Mouse (Mus musculus) heart, embryonic 16.5 days (tissue): ENCODE results near the gene Gm17428. TPM values are rescaled to one million over a fixed set of nuclear protein-coding genes. Genes with fewer than 3 reads are reported as not detected.
A peak's percentile ranks its signal among the peaks of the same experiment; 100 is the strongest.
"Not testable (repeated sequence)": the region's sequence is repeated elsewhere in the genome, so short reads cannot be mapped to it uniquely, and the experiment has no call there.

Source experiments
- ATAC-seq: fragments of 200-750 bp; cut with Nextera tagmentation; replicated peaks from 2 replicates; pipeline ENCODE4 v1.8.0; 2017; ENCODE audit warnings: moderate number of reproducible peaks; ENCODE audit not compliant: insufficient read depth, low FRiP score; ENCODE audit errors: extremely low read depth
- H3K27ac ChIP-seq: fragments of 300-500 bp; sonication (generic); 2 replicates; pipeline ENCODE4 v1.5.1; 2014; ENCODE audit warnings: mild to moderate bottlenecking, low read length, control low read depth, moderate library complexity
- H3K27me3 ChIP-seq: fragments of 300-500 bp; sonication (generic); 2 replicates; pipeline ENCODE4 v1.6.1; 2014; ENCODE audit warnings: low read length, mixed read lengths; ENCODE audit not compliant: control insufficient read depth, insufficient read depth
- H3K36me3 ChIP-seq: fragments of 300-500 bp; sonication (generic); 2 replicates; pipeline ENCODE4 v1.6.1; 2014; ENCODE audit not compliant: control insufficient read depth, insufficient read depth
- H3K4me1 ChIP-seq: fragments of 300-500 bp; sonication (generic); 2 replicates; pipeline ENCODE4 v1.6.1; 2014; ENCODE audit warnings: low read length, mixed read lengths; ENCODE audit not compliant: control insufficient read depth, insufficient read depth
- H3K4me2 ChIP-seq: fragments of 300-500 bp; sonication (generic); 2 replicates; pipeline ENCODE4 v1.6.1; 2014; ENCODE audit warnings: low read depth, mild to moderate bottlenecking, control low read depth, low read length
- H3K4me3 ChIP-seq: fragments of 300-500 bp; sonication (generic); 2 replicates; pipeline ENCODE4 v1.5.1; 2014; ENCODE audit warnings: mild to moderate bottlenecking, control low read depth, low read length
- H3K9ac ChIP-seq: fragments of 300-500 bp; sonication (generic); 2 replicates; pipeline ENCODE4 v1.6.1; 2014; ENCODE audit warnings: low read length, control low read depth
- H3K9me3 ChIP-seq: fragments of 300-500 bp; sonication (generic); replicated peaks from 2 replicates; pipeline ENCODE4 v1.6.1; 2016; ENCODE audit warnings: low read length; ENCODE audit not compliant: control insufficient read depth
- WGBS: fragments of 180-500 bp; shearing (Covaris S2); extraction: QIAGEN DNeasy Blood & Tissue Kit; methylation state at CpG from one replicate; pipeline ENCODE4 v1.1.7; 2014; 5-methylcytosine and 5-hydroxymethylcytosine counted together
- polyA plus RNA-seq: library from polyadenylated mRNA; unstranded; fragments of >200 nt; fragmentation: Nextera tagmentation; extraction: Ambion mirVana; gene quantifications from 2 replicates; pipeline ENCODE4 v1.2.1, GENCODE M21; 2015

The Gm17428 gene
- polyA plus RNA-seq, 1 experiment from 2014 or later: not detected

DNA sequence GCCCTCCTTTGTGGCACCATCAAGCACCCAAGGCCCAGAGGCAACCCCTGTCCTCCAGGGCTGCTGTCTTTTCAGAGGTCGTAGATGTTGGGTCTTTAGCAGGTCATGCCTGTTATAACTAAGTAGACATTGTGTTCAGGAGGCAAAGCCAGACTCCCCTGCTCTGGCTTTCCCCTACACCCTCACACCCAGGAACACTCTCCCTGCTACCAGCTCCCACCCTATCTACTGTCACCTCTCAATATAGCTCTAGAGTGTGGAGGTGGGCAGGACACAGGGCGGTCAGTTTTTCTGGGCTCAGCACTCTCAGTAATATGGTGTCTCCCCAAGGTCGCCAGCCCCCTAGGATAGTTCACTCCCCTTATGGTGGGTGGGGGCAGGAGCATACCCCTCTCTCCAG lies 8.9 kb upstream of the Gm17428 start:
- H3K9me3 ChIP-seq: no peaks in the 10 kb centered on the region
- H3K27ac ChIP-seq: peak overlapping the region; percentile 81
- H3K36me3 ChIP-seq: peaks cover 4% of the 10 kb centered on the region
- H3K4me1 ChIP-seq: peaks cover 18% of the 10 kb centered on the region
- H3K27me3 ChIP-seq: no peaks in the 10 kb centered on the region
- 46% methylated on average over 3 of the region's 3 CpGs for WGBS
- peak overlapping the region; percentile 55 for H3K9ac ChIP-seq
- peak overlapping the region; percentile 27 for H3K4me2 ChIP-seq
- H3K4me3 ChIP-seq: 0 out of 2 replicates have a peak overlapping the region, but pooled peaks have one; percentile 5
- peak; percentile 8 for ATAC-seq

GRCm38 (mm10) chr14:54968344-54968743 lies 8.4 kb upstream of the Gm17428 start:
- peak; percentile 50 for ATAC-seq
- H3K4me2 ChIP-seq: no peak overlapping the region
- H3K4me3 ChIP-seq: no peak overlapping the region
- H3K4me1 ChIP-seq: peaks cover 18% of the 10 kb centered on the region
- no peak overlapping the region for H3K9ac ChIP-seq
- H3K27me3 ChIP-seq: no peaks in the 10 kb centered on the region
- H3K27ac ChIP-seq: peak overlapping the region; percentile 81
- H3K36me3 ChIP-seq: peaks cover 4% of the 10 kb centered on the region
- H3K9me3 ChIP-seq: no peaks in the 10 kb centered on the region

DNA sequence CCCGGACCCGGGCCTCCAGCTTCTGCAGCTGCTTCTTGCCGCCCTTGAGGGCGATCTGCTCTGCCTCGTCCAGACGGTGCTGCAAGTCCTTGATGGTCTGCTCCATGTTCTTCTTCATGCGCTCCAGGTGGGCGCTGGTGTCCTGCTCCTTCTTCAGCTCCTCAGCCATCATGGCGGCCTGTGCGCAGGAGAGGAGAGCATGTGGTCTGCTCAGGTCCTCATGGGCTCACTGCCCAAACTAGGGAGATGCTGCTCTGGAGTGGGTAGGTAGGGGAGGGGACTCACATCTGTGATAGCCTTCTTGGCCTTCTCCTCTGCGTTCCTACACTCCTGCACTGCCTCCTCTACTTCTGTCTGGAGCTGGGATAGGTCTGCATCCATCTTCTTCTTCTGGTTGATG lies 3.9 kb upstream of the Gm17428 start:
- Histone ChIP-seq H3K36me3 (peaks cover 24% of the 10 kb centered on the region), H3K4me1 (peaks cover 14% of the 10 kb centered on the region)
- not testable (repeated sequence) for H3K4me2 ChIP-seq, ATAC-seq, H3K27me3 ChIP-seq, H3K9ac ChIP-seq, H3K4me3 ChIP-seq, H3K9me3 ChIP-seq, H3K27ac ChIP-seq
- WGBS: 65% methylated on average over 7 of the region's 11 CpGs

DNA sequence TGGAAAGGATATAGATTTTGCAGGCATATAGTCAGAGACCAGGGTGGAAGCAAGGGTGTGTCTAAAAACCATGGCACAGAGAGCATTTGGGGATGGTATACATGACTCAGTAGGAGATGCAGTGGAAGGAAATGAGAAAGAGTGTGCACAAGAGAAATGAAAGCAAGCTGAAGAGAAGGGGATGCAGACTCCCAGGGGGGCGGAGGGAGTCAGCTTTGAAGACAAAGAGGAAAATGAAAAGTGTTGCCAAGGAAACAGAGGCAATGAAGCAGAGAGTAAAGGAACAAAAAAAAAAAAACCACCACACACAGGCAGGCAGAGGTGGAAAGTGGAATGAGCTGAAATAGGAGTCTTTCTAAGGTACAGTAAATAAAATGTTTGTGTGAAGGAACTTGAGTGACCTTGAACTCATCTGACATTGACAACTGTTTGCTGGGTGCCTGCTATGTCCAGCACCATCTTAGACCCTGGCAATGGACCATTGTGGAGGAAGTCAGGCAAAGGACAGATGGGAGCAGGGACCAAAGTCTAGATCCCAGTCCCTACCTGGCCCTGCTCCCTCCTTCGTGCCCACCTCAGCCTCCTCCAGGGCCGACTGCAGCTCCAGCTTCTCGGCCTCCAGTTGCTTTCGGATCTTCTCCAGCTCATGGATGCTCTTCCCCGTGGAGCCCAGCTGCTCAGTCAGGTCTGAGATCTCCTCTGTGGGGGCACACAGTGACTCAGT lies 2.5 kb upstream of the Gm17428 start:
- no peak for ATAC-seq
- 48% methylated on average over 6 of the region's 6 CpGs for WGBS
- H3K9me3 ChIP-seq: no peaks in the 10 kb centered on the region
- H3K36me3 ChIP-seq: peaks cover 24% of the 10 kb centered on the region
- H3K9ac ChIP-seq: peak overlapping the region; percentile 40; the same call in 1 of the 2 replicates
- no peak overlapping the region for H3K4me2 ChIP-seq
- peak overlapping the region; percentile 79 for H3K27ac ChIP-seq
- H3K4me3 ChIP-seq: no peak overlapping the region
- H3K27me3 ChIP-seq: no peaks in the 10 kb centered on the region
- peaks cover 17% of the 10 kb centered on the region for H3K4me1 ChIP-seq

DNA sequence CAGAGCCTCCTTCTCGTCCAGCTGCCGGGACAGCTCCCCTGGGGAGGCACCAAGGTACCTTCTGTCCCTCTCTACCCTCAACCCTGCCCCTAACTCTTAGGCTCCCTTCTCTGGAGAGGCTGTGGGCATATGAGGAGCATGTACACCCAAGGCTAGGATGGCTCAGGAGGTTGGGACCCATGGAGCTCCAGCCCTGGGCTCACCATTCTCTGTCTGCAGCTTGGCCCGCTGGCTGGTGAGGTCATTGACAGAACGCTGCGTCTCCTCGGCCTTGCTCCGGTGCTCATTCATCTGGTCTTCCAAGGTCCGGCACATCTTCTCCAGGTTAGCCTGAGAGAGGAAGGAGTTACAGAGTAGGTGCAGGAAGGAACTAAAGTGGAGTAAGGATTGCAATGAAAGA lies 1.9 kb downstream of the Gm17428 start:
- H3K9ac ChIP-seq: peak overlapping the region; percentile 60
- peak overlapping the region; percentile 77 for H3K27ac ChIP-seq
- peak overlapping the region; percentile 24; the same call in 1 of the 2 replicates for H3K4me2 ChIP-seq
- H3K27me3 ChIP-seq: no peaks in the 10 kb centered on the region
- H3K4me1 ChIP-seq: peaks cover 14% of the 10 kb centered on the region
- no peak for ATAC-seq
- H3K36me3 ChIP-seq: peaks cover 18% of the 10 kb centered on the region
- no peaks in the 10 kb centered on the region for H3K9me3 ChIP-seq
- peak overlapping the region; percentile 6 for H3K4me3 ChIP-seq
- 67% methylated on average over 8 of the region's 8 CpGs for WGBS

DNA sequence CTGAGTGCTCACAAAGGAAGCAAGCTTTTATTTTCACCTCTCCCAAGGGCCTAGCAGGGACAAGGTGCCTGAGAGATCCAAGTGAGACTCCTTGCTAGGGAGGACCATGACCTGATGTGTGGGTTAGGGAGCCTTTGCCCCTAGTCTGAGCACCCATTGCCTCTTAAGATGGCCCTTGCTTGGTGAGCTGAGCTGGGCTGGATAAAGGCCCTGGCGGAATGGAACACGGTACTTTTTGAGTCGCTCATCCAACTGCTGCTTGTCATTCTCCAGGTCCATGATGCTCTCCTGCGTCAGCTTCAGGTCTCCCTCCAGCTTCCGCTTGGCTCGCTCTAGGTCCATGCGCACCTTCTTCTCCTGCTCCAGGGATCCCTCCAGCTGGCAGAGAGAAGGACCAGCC lies 5.2 kb downstream of the Gm17428 start:
- H3K9ac ChIP-seq: peak overlapping the region; percentile 93
- peaks cover 9% of the 10 kb centered on the region for H3K4me1 ChIP-seq
- no peak overlapping the region for H3K4me3 ChIP-seq
- H3K27ac ChIP-seq: peak overlapping the region; percentile 98
- no peak for ATAC-seq
- WGBS: 75% methylated on average over 7 of the region's 7 CpGs
- no peaks in the 10 kb centered on the region for H3K27me3 ChIP-seq
- no peaks in the 10 kb centered on the region for H3K9me3 ChIP-seq
- H3K4me2 ChIP-seq: peak overlapping the region; percentile 69
- peaks cover 7% of the 10 kb centered on the region for H3K36me3 ChIP-seq

DNA sequence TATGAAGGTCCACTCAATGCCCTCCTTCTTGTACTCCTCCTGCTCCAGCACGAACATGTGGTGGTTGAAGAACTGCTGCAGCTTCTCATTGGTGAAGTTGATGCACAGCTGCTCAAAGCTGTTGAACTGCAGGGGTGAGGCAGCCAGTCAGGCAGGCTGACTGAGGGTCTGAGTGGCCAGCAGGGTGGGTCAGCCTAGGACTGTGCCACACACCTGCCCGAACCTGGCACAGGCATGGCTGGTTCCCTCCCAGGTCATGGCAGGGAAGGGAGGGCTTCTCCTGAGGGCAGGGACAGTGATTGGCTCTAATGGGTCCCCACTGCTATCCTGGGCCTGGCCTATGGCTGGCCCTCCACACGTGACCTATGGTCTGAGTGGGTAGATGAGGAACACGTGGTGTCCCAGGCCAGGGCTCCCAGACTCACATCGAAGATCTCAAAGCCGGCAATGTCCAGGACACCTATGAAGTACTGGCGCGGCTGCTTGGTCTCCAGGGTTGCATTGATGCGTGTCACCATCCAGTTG lies 11.7 kb downstream of the Gm17428 start:
- Histone ChIP-seq H3K9ac (peak overlapping the region; percentile 93), H3K36me3 (peaks cover 13% of the 10 kb centered on the region; the same call in 1 of the 2 replicates), H3K4me3 (peak overlapping the region; percentile 63), H3K4me2 (peak overlapping the region; percentile 69), H3K27ac (peak overlapping the region; percentile 98)
- not testable (repeated sequence) for H3K27me3 ChIP-seq, H3K9me3 ChIP-seq, H3K4me1 ChIP-seq
- ATAC-seq: peak; percentile 50
- 53% methylated on average over 9 of the region's 9 CpGs for WGBS

DNA sequence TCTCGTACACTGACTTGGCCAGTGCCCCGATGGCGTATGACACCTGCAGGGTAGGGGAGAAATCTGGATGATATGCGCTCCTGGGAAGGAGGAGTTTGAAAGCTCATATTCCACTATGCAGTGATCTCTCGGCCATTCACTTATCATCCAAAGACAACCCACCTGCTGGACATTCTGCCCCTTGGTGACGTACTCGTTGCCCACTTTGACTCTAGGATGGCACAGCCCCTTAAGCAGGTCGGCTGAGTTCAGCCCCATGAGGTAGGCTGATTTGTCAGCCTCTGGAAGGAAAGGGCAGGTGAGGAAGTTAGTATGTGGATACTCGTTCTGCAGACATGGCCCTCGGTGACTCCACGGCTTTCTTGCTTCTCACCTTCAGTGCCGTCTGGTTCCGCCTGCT lies 12.1 kb downstream of the Gm17428 start:
- peaks cover 13% of the 10 kb centered on the region; the same call in 1 of the 2 replicates for H3K36me3 ChIP-seq
- H3K27ac ChIP-seq: peak overlapping the region; percentile 98
- H3K4me2 ChIP-seq: peak overlapping the region; percentile 69
- peak overlapping the region; percentile 63 for H3K4me3 ChIP-seq
- no peak for ATAC-seq
- H3K9me3 ChIP-seq: no peaks in the 10 kb centered on the region
- 58% methylated on average over 13 of the region's 13 CpGs for WGBS
- H3K27me3 ChIP-seq: no peaks in the 10 kb centered on the region
- H3K9ac ChIP-seq: peak overlapping the region; percentile 93
- peaks cover 3% of the 10 kb centered on the region for H3K4me1 ChIP-seq

- ATAC-seq: no peak
- no peaks in the 10 kb centered on the region for H3K9me3 ChIP-seq
- WGBS: 56% methylated on average over 8 of the region's 8 CpGs
- H3K36me3 ChIP-seq: peaks cover 10% of the 10 kb centered on the region; the same call in 1 of the 2 replicates
- no peaks in the 10 kb centered on the region for H3K27me3 ChIP-seq
- H3K9ac ChIP-seq: peak overlapping the region; percentile 93
- peak overlapping the region; percentile 98 for H3K27ac ChIP-seq
- H3K4me2 ChIP-seq: peak overlapping the region; percentile 69
- H3K4me1 ChIP-seq: peaks cover 4% of the 10 kb centered on the region
- peak overlapping the region; percentile 63 for H3K4me3 ChIP-seq
These were observed 13.2 kb downstream of the Gm17428 start for GRCm38 (mm10) chr14:54989886-54990441.
